ENCODE assay signal across 24 mouse cellular contexts in genomic region chr3:87435479-87435878, GRCm38 (mm10). TPM values are rescaled to one million over a fixed set of nuclear protein-coding genes. Genes with fewer than 3 reads are reported as not detected.
"Had no signal": no experiment of that assay in that cellular context is flagged by ENCODE, and none has a peak within 500 bp of the region (broad histone marks: within the 10 kb centered on the region; RNA-seq: fewer than 3 reads in every experiment).

Gene Fcrl5, plus strand, starts transcription at chr3:87435773.

- ATAC-seq: intestine, embryonic 16.5 days; midbrain, embryonic 13.5 days had no signal

- H3K27me3 ChIP-seq: limb, embryonic 13.5 days; midbrain, embryonic 13.5 days; neural tube, embryonic 15.5 days; stomach, embryonic 15.5 days had no signal

- H3K4me1 ChIP-seq: limb, embryonic 13.5 days; midbrain, embryonic 13.5 days; neural tube, embryonic 15.5 days; stomach, embryonic 15.5 days had no signal

- H3K4me3 ChIP-seq: layer of hippocampus, adult 2 months; limb, embryonic 13.5 days; midbrain, embryonic 13.5 days; myocyte; neural tube, embryonic 15.5 days; stomach, embryonic 15.5 days had no signal

- H3K27ac ChIP-seq: kidney, postnatal 0 days; layer of hippocampus, adult 2 months; limb, embryonic 13.5 days; midbrain, embryonic 13.5 days; neural tube, embryonic 15.5 days; stomach, embryonic 15.5 days had no signal

- H3K36me3 ChIP-seq: limb, embryonic 13.5 days; midbrain, embryonic 13.5 days; neural tube, embryonic 15.5 days; stomach, embryonic 15.5 days had no signal

- DNase-seq: kidney, adult 8-10 months; kidney, postnatal 4 days; left cerebral cortex, postnatal 4 days; lung, embryonic 14.5 days; lung, postnatal 10 days; lung, postnatal 4 days; retina, postnatal 1 day; right cerebral cortex, postnatal 4 days; thymus, postnatal 36 days had no signal

RNA-seq across cellular contexts. Expression of gene Fcrl5, which starts in this region (rescaled TPM):
- total RNA-seq: layer of hippocampus, adult 2 months; left cerebral cortex, adult 18-20 months; left cerebral cortex, postnatal 4 days; megakaryocyte-erythroid progenitor cell, adult 5-6 weeks; midbrain, postnatal 0 days had no signal
- polyA plus RNA-seq: intestine, embryonic 16.5 days; kidney, postnatal 0 days; limb, embryonic 13.5 days; liver, embryonic 11.5 days; liver, embryonic 16.5 days; lung, embryonic 14.5 days; midbrain, embryonic 13.5 days; midbrain, postnatal 0 days; myocyte; neural tube, embryonic 11.5 days; neural tube, embryonic 15.5 days; stomach, embryonic 15.5 days; thymus, postnatal 0 days had no signal
